Mouse (Mus musculus) forebrain, embryonic 11.5 days (tissue): ENCODE results near the gene Furin. TPM values are rescaled to one million over a fixed set of nuclear protein-coding genes. Genes with fewer than 3 reads are reported as not detected.
A peak's percentile ranks its signal among the peaks of the same experiment; 100 is the strongest.

Experiments
- ATAC-seq: fragments of 200-750 bp; cut with Nextera tagmentation; replicated peaks from 2 replicates; pipeline ENCODE4 v1.8.0; 2017; ENCODE audit warnings: moderate TSS enrichment; ENCODE audit not compliant: low FRiP score
- DNase-seq: peaks from one replicate; pipeline ENCODE4 v3.0.0-alpha.2; 2017; ENCODE audit warnings: low spot score
- H3K27ac ChIP-seq: fragments of 300-500 bp; sonication (generic); 2 replicates; pipeline ENCODE4 v1.5.1; 2014; ENCODE audit warnings: low read depth, low read length
- H3K27me3 ChIP-seq: fragments of 300-500 bp; sonication (generic); 2 replicates; pipeline ENCODE4 v1.6.1; 2014; ENCODE audit warnings: mild to moderate bottlenecking, low read length, mixed read lengths; ENCODE audit not compliant: control insufficient read depth, insufficient read depth
- H3K36me3 ChIP-seq: fragments of 300-500 bp; sonication (generic); 2 replicates; pipeline ENCODE4 v1.6.1; 2014; ENCODE audit warnings: mild to moderate bottlenecking, low read length, moderate library complexity, mixed read lengths; ENCODE audit not compliant: control insufficient read depth, insufficient read depth
- H3K4me1 ChIP-seq: fragments of 300-500 bp; sonication (generic); replicated peaks from 2 replicates; pipeline ENCODE4 v1.6.1; 2014; ENCODE audit warnings: low read length, mixed read lengths; ENCODE audit not compliant: control insufficient read depth, insufficient read depth
- H3K4me2 ChIP-seq: fragments of 300-500 bp; sonication (generic); 2 replicates; pipeline ENCODE4 v1.6.1; 2014; ENCODE audit warnings: low read depth, mild to moderate bottlenecking, low read length, moderate library complexity, mixed read lengths; ENCODE audit not compliant: severe bottlenecking
- H3K4me3 ChIP-seq: fragments of 300-500 bp; sonication (generic); 2 replicates; pipeline ENCODE4 v1.5.1; 2014; ENCODE audit warnings: low read depth, low read length
- H3K9ac ChIP-seq: fragments of 300-500 bp; sonication (generic); 2 replicates; pipeline ENCODE4 v1.6.1; 2014; ENCODE audit warnings: low read length
- H3K9me3 ChIP-seq: fragments of 300-500 bp; sonication (generic); 2 replicates; pipeline ENCODE4 v1.6.1; 2016; ENCODE audit warnings: low read length, mixed read lengths; ENCODE audit not compliant: control insufficient read depth
- WGBS: fragments of 180-500 bp; shearing (Covaris S2); extraction: QIAGEN DNeasy Blood & Tissue Kit; methylation state at CpG from one replicate; pipeline ENCODE4 v1.1.7; 2014; 5-methylcytosine and 5-hydroxymethylcytosine counted together
- polyA plus RNA-seq: library from polyadenylated mRNA; unstranded; fragments of >200 nt; fragmentation: Nextera tagmentation; extraction: Ambion mirVana; gene quantifications from 2 replicates; pipeline ENCODE4 v1.2.1, GENCODE M21; 2014

The Furin gene
- polyA plus RNA-seq, 1 experiment from 2014 or later: 6.0 TPM

GRCm38 (mm10) chr7:80371041-80371751 is 34.0 kb downstream of the Furin start, which contains the start of gene Man2a2:
Gene Man2a2, minus strand, starts transcription at chr7:80371375.
- Histone ChIP-seq H3K36me3 (peaks cover 6% of the 10 kb centered on the region; the same call in 1 of the 2 replicates), H3K27me3 (no peaks in the 10 kb centered on the region), H3K4me2 (peak within 1 kb of the TSS; percentile 83), H3K9ac (peak within 1 kb of the TSS; percentile 88), H3K27ac (peak within 1 kb of the TSS; percentile 12; the same call in 1 of the 2 replicates), H3K9me3 (no peaks in the 10 kb centered on the region), H3K4me1 (peaks cover 10% of the 10 kb centered on the region; the same call in 1 of the 2 replicates), H3K4me3 (peak within 1 kb of the TSS; percentile 94)
- DNase-seq (peak; percentile 86), ATAC-seq (peak; percentile 64)
- 1% methylated on average over 35 of the region's 86 CpGs for WGBS

- DNase-seq (peak; percentile 81), ATAC-seq (peak; percentile 67)
- no peaks in the 10 kb centered on the region for H3K9me3 ChIP-seq
- H3K4me3 ChIP-seq: peak overlapping the region; percentile 94
- H3K36me3 ChIP-seq: peaks cover 6% of the 10 kb centered on the region; the same call in 1 of the 2 replicates
- peaks cover 10% of the 10 kb centered on the region; the same call in 1 of the 2 replicates for H3K4me1 ChIP-seq
- H3K27me3 ChIP-seq: no peaks in the 10 kb centered on the region
- WGBS: 0% methylated on average over 30 of the region's 31 CpGs
- peak overlapping the region; percentile 12; the same call in 1 of the 2 replicates for H3K27ac ChIP-seq
- H3K9ac ChIP-seq: peak overlapping the region; percentile 88
- H3K4me2 ChIP-seq: peak overlapping the region; percentile 83
Observed at GRCm38 (mm10) chr7:80370649-80371040, 34.6 kb downstream of the Furin start.

GRCm38 (mm10) chr7:80369967-80370431 is 35.2 kb downstream of the Furin start:
- WGBS: 62% methylated on average over 4 of the region's 4 CpGs
- Histone ChIP-seq H3K4me2 (peak overlapping the region; percentile 83), H3K4me3 (peak overlapping the region; percentile 94), H3K4me1 (peaks cover 10% of the 10 kb centered on the region; the same call in 1 of the 2 replicates), H3K9me3 (no peaks in the 10 kb centered on the region), H3K36me3 (peaks cover 6% of the 10 kb centered on the region; the same call in 1 of the 2 replicates), H3K27me3 (no peaks in the 10 kb centered on the region), H3K27ac (no peak overlapping the region), H3K9ac (peak overlapping the region; percentile 88)
- ATAC-seq (no peak), DNase-seq (no peak)

- Histone ChIP-seq H3K36me3 (peaks cover 6% of the 10 kb centered on the region; the same call in 1 of the 2 replicates), H3K27me3 (no peaks in the 10 kb centered on the region), H3K9me3 (no peaks in the 10 kb centered on the region), H3K4me2 (no peak overlapping the region; the same call in 1 of the 2 replicates), H3K9ac (no peak overlapping the region; the same call in 1 of the 2 replicates), H3K4me3 (no peak overlapping the region), H3K27ac (no peak overlapping the region), H3K4me1 (peaks cover 10% of the 10 kb centered on the region; the same call in 1 of the 2 replicates)
- no peak for ATAC-seq
- WGBS: 70% methylated on average over 5 of the region's 5 CpGs
- DNase-seq: no peak
Observed at GRCm38 (mm10) chr7:80369461-80369860, 35.8 kb downstream of the Furin start.

- H3K9me3 ChIP-seq: no peaks in the 10 kb centered on the region
- WGBS: 89% methylated on average over 20 of the region's 20 CpGs
- H3K27me3 ChIP-seq: no peaks in the 10 kb centered on the region
- no peak overlapping the region for H3K4me3 ChIP-seq
- H3K4me1 ChIP-seq: peaks cover 10% of the 10 kb centered on the region; the same call in 1 of the 2 replicates
- H3K9ac ChIP-seq: no peak overlapping the region
- DNase-seq: no peak
- peaks cover 6% of the 10 kb centered on the region; the same call in 1 of the 2 replicates for H3K36me3 ChIP-seq
- H3K4me2 ChIP-seq: no peak overlapping the region
- no peak for ATAC-seq
- H3K27ac ChIP-seq: no peak overlapping the region
Observed at GRCm38 (mm10) chr7:80368635-80369421, 36.4 kb downstream of the Furin start.

- H3K4me2 ChIP-seq: no peak overlapping the region
- H3K27me3 ChIP-seq: no peaks in the 10 kb centered on the region
- DNase-seq (no peak), ATAC-seq (no peak)
- H3K4me3 ChIP-seq: no peak overlapping the region
- H3K9me3 ChIP-seq: no peaks in the 10 kb centered on the region
- H3K27ac ChIP-seq: no peak overlapping the region
- H3K9ac ChIP-seq: no peak overlapping the region
- H3K4me1 ChIP-seq: peaks cover 10% of the 10 kb centered on the region; the same call in 1 of the 2 replicates
- H3K36me3 ChIP-seq: peaks cover 6% of the 10 kb centered on the region; the same call in 1 of the 2 replicates
- 93% methylated on average over 9 of the region's 9 CpGs for WGBS
Observed at GRCm38 (mm10) chr7:80368009-80368408, 37.2 kb downstream of the Furin start.

GRCm38 (mm10) chr7:80367232-80367631 is 38.0 kb downstream of the Furin start:
- Histone ChIP-seq H3K9me3 (no peaks in the 10 kb centered on the region), H3K36me3 (peaks cover 6% of the 10 kb centered on the region; the same call in 1 of the 2 replicates), H3K27me3 (no peaks in the 10 kb centered on the region), H3K27ac (no peak overlapping the region), H3K4me3 (no peak overlapping the region), H3K4me1 (peaks cover 10% of the 10 kb centered on the region; the same call in 1 of the 2 replicates), H3K4me2 (no peak overlapping the region), H3K9ac (no peak overlapping the region)
- 97% methylated on average over 7 of the region's 7 CpGs for WGBS
- DNase-seq (no peak), ATAC-seq (no peak)

- no peak for DNase-seq
- WGBS: 87% methylated on average over 2 of the region's 2 CpGs
- H3K4me2 ChIP-seq: no peak overlapping the region
- peaks cover 8% of the 10 kb centered on the region; the same call in 1 of the 2 replicates for H3K4me1 ChIP-seq
- H3K9ac ChIP-seq: no peak overlapping the region
- H3K27me3 ChIP-seq: no peaks in the 10 kb centered on the region
- no peak for ATAC-seq
- no peak overlapping the region for H3K27ac ChIP-seq
- no peak overlapping the region for H3K4me3 ChIP-seq
- H3K36me3 ChIP-seq: peaks cover 6% of the 10 kb centered on the region; the same call in 1 of the 2 replicates
- no peaks in the 10 kb centered on the region for H3K9me3 ChIP-seq
Observed at GRCm38 (mm10) chr7:80365759-80366158, 39.5 kb downstream of the Furin start.
